Mouse (Mus musculus): Measurements from ENCODE around the gene Fkbp6.

DNA sequence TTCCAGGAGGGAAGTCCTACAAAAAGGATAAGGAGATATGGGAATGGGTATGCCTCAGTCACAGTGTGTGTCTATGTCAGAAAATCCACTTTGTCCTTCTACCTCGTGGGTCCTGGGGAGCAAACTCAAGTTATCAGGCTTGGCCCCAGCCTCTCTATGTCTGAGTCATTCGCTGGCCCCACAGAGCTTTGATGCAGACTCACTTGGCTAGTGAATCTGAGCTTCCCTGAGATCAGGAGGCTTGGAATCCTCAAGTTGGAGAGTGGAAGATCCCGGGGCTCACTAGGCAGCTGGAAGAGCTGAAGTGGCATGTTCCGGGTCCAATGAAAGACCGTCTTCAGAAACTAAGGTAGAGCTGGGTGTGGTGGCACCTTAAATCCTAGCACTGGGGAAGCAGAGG, 19.6 kb downstream of the Fkbp6 start:
- TF ChIP-seq CTCF (IDR thresholded peaks at IDR 0.05; ENCODE audit: low read depth, low read length) (no peak), TAL1 (conservative IDR thresholded peaks at IDR 0.05; ENCODE audit: low read depth, low read length) (no peak), GATA2 (IDR thresholded peaks at IDR 0.05; ENCODE audit: borderline replicate concordance, low read depth, low read length) (no peak)
